Mouse (Mus musculus) CH12.LX (cell line): Measurements from ENCODE around the gene Acat1. TPM values are rescaled to one million over a fixed set of nuclear protein-coding genes. Genes with fewer than 3 reads are reported as not detected.

Experiments
- DNase-seq: peaks from one replicate; pipeline ENCODE4 v3.0.0-alpha.2; 2013; ENCODE audit errors: extremely low read depth
- H3K27ac ChIP-seq: 2 replicates; pipeline ENCODE4 v1.5.1; 2012; ENCODE audit warnings: low read depth, mild to moderate bottlenecking, control low read depth, moderate library complexity; ENCODE audit not compliant: insufficient read depth
- H3K27me3 ChIP-seq: replicated peaks from 2 replicates; pipeline ENCODE3; 2012; ENCODE audit warnings: inconsistent platforms
- H3K36me3 ChIP-seq, 2 experiments: replicated peaks in 1 of 2; 2 replicates each; pipeline versions ENCODE3 to v1.6.1; 2012; ENCODE audit warnings: inconsistent platforms in 1 of 2, low read length in 1 of 2, mild to moderate bottlenecking in 1 of 2, mixed read lengths in 1 of 2, moderate library complexity in 1 of 2; ENCODE audit not compliant: control insufficient read depth in 1 of 2, insufficient read depth in 1 of 2
- H3K4me1 ChIP-seq, 2 experiments: 2 replicates each; pipeline ENCODE4 v1.6.1; 2012; ENCODE audit warnings: inconsistent platforms in 1 of 2, moderate library complexity in 1 of 2; ENCODE audit not compliant: insufficient read depth in 2 of 2, control insufficient read depth in 1 of 2
- H3K4me2 ChIP-seq: 2 replicates; pipeline ENCODE4 v1.6.1; 2012; ENCODE audit warnings: low read depth, mild to moderate bottlenecking, control low read depth; ENCODE audit not compliant: poor library complexity, insufficient read depth, severe bottlenecking
- H3K4me3 ChIP-seq, 3 experiments: fragments of 150-350 bp in 1 of 3; sonication (generic) in 1 of 3; replicated peaks in 1 of 3; 2 replicates each; pipeline versions ENCODE3 to v1.5.1; 2011 to 2012; ENCODE audit warnings: low read depth in 2 of 3, low read length in 2 of 3, mild to moderate bottlenecking in 2 of 3, moderate library complexity in 2 of 3, control low read depth in 1 of 3, improper control_type of control experiment in 1 of 3, inconsistent platforms in 1 of 3, mixed read lengths in 1 of 3; ENCODE audit not compliant: poor library complexity in 1 of 3
- H3K79me2 ChIP-seq: replicated peaks from 2 replicates; pipeline ENCODE4 v1.6.1; 2012; ENCODE audit warnings: mild to moderate bottlenecking, moderate library complexity; ENCODE audit not compliant: control insufficient read depth, poor library complexity, insufficient read depth, severe bottlenecking; ENCODE audit errors: extremely low read depth
- H3K9ac ChIP-seq: 2 replicates; pipeline ENCODE4 v1.6.1; 2012; ENCODE audit warnings: low read depth, mild to moderate bottlenecking, control low read depth, moderate library complexity; ENCODE audit not compliant: insufficient read depth
- H3K9me3 ChIP-seq: replicated peaks from 2 replicates; pipeline ENCODE3; 2012; ENCODE audit warnings: low read length, inconsistent platforms, mixed read lengths
- BHLHE40 ChIP-seq: IDR thresholded peaks from 2 replicates; pipeline ENCODE4 v1.6.1; 2011; ENCODE audit warnings: mild to moderate bottlenecking, low read depth, low read length, improper control_type of control experiment
- CHD1 ChIP-seq: IDR thresholded peaks from 2 replicates; pipeline ENCODE4 v1.6.1; 2012; ENCODE audit warnings: low read depth, low read length, improper control_type of control experiment, inconsistent platforms
- CHD2 ChIP-seq: IDR thresholded peaks from 2 replicates; pipeline ENCODE4 v1.6.1; 2011; ENCODE audit warnings: low read length, improper control_type of control experiment
- CTCF ChIP-seq, 2 experiments: IDR thresholded peaks in 1 of 2; conservative IDR thresholded peaks in 1 of 2; 2 replicates each; pipeline ENCODE4 v1.5.1; 2011 to 2012; ENCODE audit warnings: low read depth in 2 of 2, low read length in 2 of 2, improper control_type of control experiment in 1 of 2, inconsistent platforms in 1 of 2, mild to moderate bottlenecking in 1 of 2, moderate library complexity in 1 of 2
- E2F4 ChIP-seq: IDR thresholded peaks from 2 replicates; pipeline ENCODE4 v1.6.1; 2011; ENCODE audit warnings: low read depth, low read length, improper control_type of control experiment; ENCODE audit not compliant: insufficient replicate concordance
- ELF1 ChIP-seq: IDR thresholded peaks from 2 replicates; pipeline ENCODE4 v1.6.1; 2014; ENCODE audit warnings: low read depth, mild to moderate bottlenecking, inconsistent platforms, low read length, improper control_type of control experiment
- EP300 ChIP-seq: IDR thresholded peaks from 2 replicates; pipeline ENCODE4 v1.6.1; 2011; ENCODE audit warnings: low read length, improper control_type of control experiment
- IRF4 ChIP-seq: IDR thresholded peaks from 2 replicates; pipeline ENCODE4 v1.6.1; 2014; ENCODE audit warnings: low read depth, mild to moderate bottlenecking, inconsistent platforms, low read length, improper control_type of control experiment
- JUN ChIP-seq: IDR thresholded peaks from 2 replicates; pipeline ENCODE4 v1.6.1; 2011; ENCODE audit warnings: low read depth, mild to moderate bottlenecking, low read length, improper control_type of control experiment, moderate library complexity; ENCODE audit not compliant: insufficient read depth
- JUND ChIP-seq: conservative IDR thresholded peaks from 2 replicates; pipeline ENCODE4 v1.6.1; 2011; ENCODE audit warnings: low read depth, low read length, improper control_type of control experiment
- KAT2A ChIP-seq: IDR thresholded peaks from 2 replicates; pipeline ENCODE4 v1.6.1; 2012; ENCODE audit warnings: low read length, improper control_type of control experiment, inconsistent platforms; ENCODE audit not compliant: insufficient replicate concordance
- MAFK ChIP-seq: IDR thresholded peaks from 2 replicates; pipeline ENCODE4 v1.6.1; 2011; ENCODE audit warnings: low read length, improper control_type of control experiment; ENCODE audit not compliant: insufficient replicate concordance
- MAX ChIP-seq: IDR thresholded peaks from 2 replicates; pipeline ENCODE4 v1.6.1; 2011; ENCODE audit warnings: low read length, improper control_type of control experiment
- MAZ ChIP-seq: IDR thresholded peaks from 2 replicates; pipeline ENCODE4 v1.6.1; 2012; ENCODE audit warnings: low read depth, mild to moderate bottlenecking, inconsistent platforms, low read length, improper control_type of control experiment, moderate library complexity
- MEF2A ChIP-seq: IDR thresholded peaks from 2 replicates; pipeline ENCODE4 v1.6.1; 2014; ENCODE audit warnings: low read depth, mild to moderate bottlenecking, inconsistent platforms, low read length, improper control_type of control experiment, borderline replicate concordance
- MXI1 ChIP-seq: IDR thresholded peaks from 2 replicates; pipeline ENCODE4 v1.6.1; 2011; ENCODE audit warnings: mild to moderate bottlenecking, low read depth, low read length, improper control_type of control experiment
- MYC ChIP-seq: IDR thresholded peaks from 2 replicates; pipeline ENCODE4 v1.6.1; 2011; ENCODE audit warnings: low read depth, mild to moderate bottlenecking, improper control_type of control experiment, low read length
- NELFE ChIP-seq: IDR thresholded peaks from 2 replicates; pipeline ENCODE4 v1.6.1; 2011; ENCODE audit warnings: low read depth, low read length, improper control_type of control experiment
- NRF1 ChIP-seq: IDR thresholded peaks from 2 replicates; pipeline ENCODE4 v1.6.1; 2014; ENCODE audit warnings: low read depth, mild to moderate bottlenecking, inconsistent platforms, low read length, improper control_type of control experiment, moderate library complexity
- PAX5 ChIP-seq: IDR thresholded peaks from 2 replicates; pipeline ENCODE4 v1.6.1; 2012; ENCODE audit warnings: low read length, inconsistent platforms, mixed read lengths
- POLR2A ChIP-seq: IDR thresholded peaks from 2 replicates; pipeline ENCODE4 v1.6.1; 2011; ENCODE audit warnings: low read depth, mild to moderate bottlenecking, improper control_type of control experiment, low read length
- POLR2AphosphoS2 ChIP-seq: IDR thresholded peaks from 2 replicates; pipeline ENCODE4 v1.6.1; 2011; ENCODE audit warnings: low read depth, low read length, improper control_type of control experiment
- RAD21 ChIP-seq: IDR thresholded peaks from 2 replicates; pipeline ENCODE4 v1.6.1; 2011; ENCODE audit warnings: low read depth, mild to moderate bottlenecking, low read length, improper control_type of control experiment, moderate library complexity
- RCOR1 ChIP-seq: conservative IDR thresholded peaks from 2 replicates; pipeline ENCODE4 v1.6.1; 2012; ENCODE audit warnings: low read depth, mild to moderate bottlenecking, inconsistent platforms, low read length, improper control_type of control experiment
- SMC3 ChIP-seq: IDR thresholded peaks from 2 replicates; pipeline ENCODE4 v1.6.1; 2011; ENCODE audit warnings: low read depth, low read length, improper control_type of control experiment
- TBP ChIP-seq: conservative IDR thresholded peaks from 2 replicates; pipeline ENCODE4 v1.6.1; 2011; ENCODE audit warnings: low read depth, low read length, improper control_type of control experiment
- TCF12 ChIP-seq: IDR thresholded peaks from 2 replicates; pipeline ENCODE4 v1.6.1; 2014; ENCODE audit warnings: low read depth, mild to moderate bottlenecking, inconsistent platforms, low read length, improper control_type of control experiment
- UBTF ChIP-seq: IDR thresholded peaks from 2 replicates; pipeline ENCODE4 v1.6.1; 2012; ENCODE audit warnings: low read depth, mild to moderate bottlenecking, inconsistent platforms, low read length, improper control_type of control experiment, moderate library complexity
- USF1 ChIP-seq: IDR thresholded peaks from 2 replicates; pipeline ENCODE4 v1.6.1; 2014; ENCODE audit warnings: low read depth, mild to moderate bottlenecking, inconsistent platforms, low read length, improper control_type of control experiment
- USF2 ChIP-seq: conservative IDR thresholded peaks from 2 replicates; pipeline ENCODE4 v1.6.1; 2011; ENCODE audit warnings: low read depth, low read length, improper control_type of control experiment
- ZC3H11A ChIP-seq: IDR thresholded peaks from 2 replicates; pipeline ENCODE4 v1.6.1; 2012; ENCODE audit warnings: low read depth, mild to moderate bottlenecking, inconsistent platforms, low read length, improper control_type of control experiment
- ZMIZ1 ChIP-seq: IDR thresholded peaks from 2 replicates; pipeline ENCODE4 v1.6.1; 2012; ENCODE audit warnings: low read depth, mild to moderate bottlenecking, inconsistent platforms, low read length, improper control_type of control experiment
- ZNF384 ChIP-seq: IDR thresholded peaks from 2 replicates; pipeline ENCODE4 v1.6.1; 2012; ENCODE audit warnings: low read depth, low read length, improper control_type of control experiment, inconsistent platforms
- dilution Hi-C: fragments of 300-500 bp; cut with MboI; formaldehyde crosslinking; loops from 2 replicates; pipeline ENCODE4 v1.14.3; 2020; ENCODE audit warnings: low sequenced_read_pairs; ENCODE audit not compliant: extremely low pct_unique_long_range_greater_than_20kb, extremely low pct_ligation_motif_present
- in situ Hi-C: fragments of 300-500 bp; cut with MboI; formaldehyde crosslinking; loops from 3 replicates; pipeline ENCODE4 v1.14.3; 2019; ENCODE audit warnings: low sequenced_read_pairs, low pct_ligation_motif_present, low pct_unique_long_range_greater_than_20kb, mixed read lengths
- polyA plus RNA-seq: library from polyadenylated mRNA; unstranded; fragments of >175 nt; gene quantifications from 2 replicates; pipeline ENCODE4 v1.2.1, GENCODE M21; 2012; ENCODE audit warnings: low read depth; ENCODE audit not compliant: insufficient read length
- total RNA-seq, 2 experiments: library from RNA; depleted of rRNA; stranded (reverse); fragments of 300-350 nt in 1 of 2; fragments of >200 nt in 1 of 2; gene quantifications; 2 replicates each; pipeline ENCODE4 v1.2.3; 2012 to 2014

Acat1 gene
- total and polyA plus RNA-seq, 3 experiments, result 36.5 to 62.7 (median 49.2) TPM

- Histone ChIP-seq H3K9ac (no peak overlapping the region), H3K79me2 (0 out of 2 replicates have a peak, but pooled peaks cover 5% of the 10 kb centered on the region), H3K36me3 (peaks cover 0 to 25% of the 10 kb centered on the region in 2 experiments), H3K4me2 (no peak overlapping the region), H3K9me3 (no peaks in the 10 kb centered on the region), H3K4me1 (peaks cover 10 to 22% of the 10 kb centered on the region in 2 experiments; a peak in 3 of 4 replicates), H3K4me3 (no peak overlapping the region), H3K27me3 (no peaks in the 10 kb centered on the region), H3K27ac (no peak overlapping the region)
- no peak for TF ChIP-seq KAT2A
- TF ChIP-seq JUN, result no peak
- TF ChIP-seq JUND, result no peak
- TF ChIP-seq MEF2A, result no peak
- TF ChIP-seq E2F4, result no peak
- no peak for TF ChIP-seq MAZ
- TF ChIP-seq ZNF384, result no peak
- TF ChIP-seq USF1, result no peak
- TF ChIP-seq NRF1, result no peak
- TF ChIP-seq TBP, result no peak
- no peak for TF ChIP-seq IRF4
- TF ChIP-seq ZC3H11A, result no peak
- no peak for TF ChIP-seq ZMIZ1
- TF ChIP-seq TCF12, result no peak
- no peak for TF ChIP-seq MAX
- TF ChIP-seq USF2, result no peak
- no peak for TF ChIP-seq PAX5
- no peak for TF ChIP-seq MXI1
- TF ChIP-seq NELFE, result no peak
- TF ChIP-seq RCOR1, result no peak
- in situ Hi-C loops, result no loop called here
- dilution Hi-C loops, result no loop called here
- DNase-seq, result no peak
Measured at GRCm38 (mm10) chr9:53603849-53604248, 6.3 kb downstream of the Acat1 start.

- Histone ChIP-seq H3K27ac (no peak overlapping the region), H3K79me2 (0 out of 2 replicates have a peak, but pooled peaks cover 2% of the 10 kb centered on the region), H3K4me1 (peaks cover 10 to 20% of the 10 kb centered on the region in 2 experiments; a peak in 3 of 4 replicates), H3K4me3 (no peak overlapping the region), H3K9ac (no peak overlapping the region), H3K36me3 (peaks cover 0 to 24% of the 10 kb centered on the region in 2 experiments), H3K27me3 (no peaks in the 10 kb centered on the region), H3K4me2 (no peak overlapping the region), H3K9me3 (no peaks in the 10 kb centered on the region)
- peak; percentile 72 for DNase-seq
- in situ Hi-C loops, result no loop called here
- dilution Hi-C loops, result no loop called here
- TF ChIP-seq MAFK (no peak), CHD1 (no peak), NELFE (no peak), TBP (no peak), RAD21 (no peak), EP300 (peak; percentile 77), USF1 (no peak), SMC3 (no peak), ZMIZ1 (no peak), ZC3H11A (no peak), POLR2A (no peak), ELF1 (peak; percentile 66), CHD2 (no peak), MYC (no peak), E2F4 (no peak), JUN (peak; percentile 69), BHLHE40 (no peak), IRF4 (peak; percentile 68), MAX (no peak), CTCF (conservative IDR thresholded peaks at IDR 0.05 in 1 of 2, IDR thresholded peaks at IDR 0.05 in 1 of 2; ENCODE audit: low read depth in 2 of 2, low read length in 2 of 2) (no peak), TCF12 (no peak), ZNF384 (no peak), NRF1 (no peak), POLR2AphosphoS2 (no peak), UBTF (no peak), MEF2A (peak; percentile 81; the same call in 1 of the 2 replicates)
Measured at GRCm38 (mm10) chr9:53603384-53603783, 6.8 kb downstream of the Acat1 start.
